Mouse (Mus musculus): ENCODE data around the gene Uox. TPM values are rescaled to one million over a fixed set of nuclear protein-coding genes. Genes with fewer than 3 reads are reported as not detected.

Uox gene
- total RNA-seq (2021): not detected
- long read RNA-seq, experiment 1: 0 reads
- long read RNA-seq, experiment 2: 0 reads

DNA sequence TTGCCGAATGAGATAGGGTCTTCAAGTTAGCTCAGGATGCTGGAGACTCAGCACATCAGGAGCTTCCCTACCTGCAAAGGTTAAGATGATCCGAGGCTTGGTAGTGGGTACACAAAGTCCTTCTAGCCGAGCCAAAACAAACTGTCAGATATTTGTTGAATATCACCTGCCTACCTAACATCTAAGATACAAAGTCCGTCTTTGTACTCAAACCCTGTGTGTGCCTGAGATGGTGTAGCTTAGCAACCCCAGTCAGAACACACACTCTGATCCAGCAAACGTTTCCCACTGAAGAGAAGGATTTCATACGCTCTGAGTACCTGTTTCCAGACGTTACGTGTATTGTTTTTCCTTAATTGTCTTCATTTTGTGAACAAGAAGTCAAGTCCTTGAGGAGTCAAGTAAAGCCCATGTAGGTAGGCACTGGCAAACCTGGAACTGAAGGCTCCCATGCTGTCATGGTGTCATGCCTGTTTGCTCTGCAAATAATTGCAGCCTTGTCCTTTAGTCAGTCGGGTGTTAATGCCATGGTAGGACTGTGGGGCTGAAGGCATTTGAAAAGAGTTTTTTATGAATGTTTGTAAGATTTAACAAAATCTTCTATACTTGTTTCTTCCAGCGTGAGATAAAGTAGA, at the start of gene Uox:
Gene Uox, plus strand, starts transcription at position 279 of the 635 bp plus-strand sequence.
- intact Hi-C loops (cut with DNase I): no loop called here
- no peak for DNase-seq

DNA sequence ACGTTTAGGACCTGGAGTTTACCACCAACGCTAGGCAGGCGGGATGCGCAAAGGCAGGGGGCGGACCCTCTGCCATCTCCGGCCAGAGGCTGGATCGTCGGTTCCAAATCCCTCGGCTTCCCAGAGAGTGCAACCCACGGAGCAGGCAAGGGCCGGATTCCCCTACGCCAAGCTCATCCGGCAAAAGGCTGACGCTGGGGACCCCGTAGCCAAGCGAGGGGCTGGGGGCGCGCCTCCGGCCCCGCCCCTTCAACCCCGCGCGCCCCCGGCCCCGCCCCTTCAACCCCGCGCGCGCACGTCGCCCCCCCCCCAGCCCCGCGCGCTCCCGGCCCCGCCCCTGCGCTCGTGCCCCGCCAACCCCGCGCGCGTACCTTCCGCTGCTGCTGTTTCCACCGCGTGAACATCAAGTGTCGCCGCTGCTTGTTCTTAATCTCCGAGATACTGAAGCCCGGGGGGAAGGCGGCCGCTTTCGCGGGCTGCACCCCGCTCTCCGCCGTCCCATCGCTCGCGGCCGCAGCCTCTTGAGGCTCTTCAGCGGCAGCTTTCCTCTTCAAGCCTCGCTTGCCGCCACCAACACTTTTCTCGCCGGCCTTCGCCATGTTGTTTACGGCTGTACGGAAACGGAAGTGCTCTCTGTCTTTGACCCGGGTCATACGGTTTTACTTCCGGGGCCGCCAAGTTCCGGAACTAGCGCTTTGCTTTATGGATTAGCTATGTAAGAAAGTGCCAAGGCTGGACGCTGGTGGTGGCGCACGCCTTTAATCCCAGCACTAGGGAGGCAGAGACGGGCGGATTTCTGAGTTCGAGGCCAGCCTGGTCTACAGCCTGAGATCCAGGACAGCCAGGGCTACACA, 49.2 kb upstream of the Uox start, which contains the start of gene Rpf1:
Gene Rpf1, minus strand, starts transcription at position 632 of the 854 bp plus-strand sequence.
- intact Hi-C loops (cut with DNase I): loop anchor here (2.0 to 5.0 kb wide), 2 partner anchors 20 to 119 kb away; partner anchors contain the start of gene Ssx2ip
- peak; percentile 83 to 90 for DNase-seq

DNA sequence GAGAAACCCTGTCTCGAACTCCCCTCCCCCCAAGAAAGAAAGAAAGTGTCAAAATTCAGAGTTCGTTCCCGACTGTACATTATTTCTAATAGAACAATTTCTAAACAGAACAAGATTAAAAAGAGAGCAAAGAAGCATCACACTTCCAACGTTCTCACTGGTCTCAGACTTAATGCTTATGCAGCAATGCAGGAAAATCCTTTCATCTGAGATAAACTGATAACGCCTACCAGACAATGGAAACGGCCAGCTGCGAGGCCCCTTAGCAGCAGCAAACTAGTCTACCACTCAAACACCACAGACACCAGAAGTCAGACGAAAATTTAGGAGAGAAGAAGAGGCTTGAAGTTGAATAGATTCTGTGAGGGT, 48.6 kb upstream of the Uox start:
- DNase-seq: no peak
- intact Hi-C loops (cut with DNase I): loop anchor here (2.0 to 5.0 kb wide), 2 partner anchors 21 to 119 kb away; partner anchors contain the start of gene Ssx2ip

DNA sequence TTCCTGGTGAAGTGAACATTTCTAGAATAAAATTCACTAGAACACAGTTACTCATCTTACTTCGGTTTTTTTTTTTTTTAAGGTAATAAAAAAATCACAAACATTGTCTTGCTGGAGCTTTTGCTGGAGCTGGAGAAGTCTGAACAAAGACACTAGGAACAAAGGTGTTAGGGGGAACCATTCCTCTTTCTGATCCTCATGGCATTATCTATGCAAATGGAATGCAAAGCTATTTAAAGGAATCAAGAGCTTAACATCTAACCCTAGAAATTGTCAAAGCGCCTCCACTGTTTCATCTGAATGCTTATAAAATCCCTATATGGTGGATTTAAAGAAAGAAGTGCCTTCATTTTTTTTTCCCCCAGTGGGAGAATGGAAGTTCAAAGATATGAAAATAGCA, 41.9 kb upstream of the Uox start:
- DNase-seq: no peak
- intact Hi-C loops (cut with DNase I): no loop called here

DNA sequence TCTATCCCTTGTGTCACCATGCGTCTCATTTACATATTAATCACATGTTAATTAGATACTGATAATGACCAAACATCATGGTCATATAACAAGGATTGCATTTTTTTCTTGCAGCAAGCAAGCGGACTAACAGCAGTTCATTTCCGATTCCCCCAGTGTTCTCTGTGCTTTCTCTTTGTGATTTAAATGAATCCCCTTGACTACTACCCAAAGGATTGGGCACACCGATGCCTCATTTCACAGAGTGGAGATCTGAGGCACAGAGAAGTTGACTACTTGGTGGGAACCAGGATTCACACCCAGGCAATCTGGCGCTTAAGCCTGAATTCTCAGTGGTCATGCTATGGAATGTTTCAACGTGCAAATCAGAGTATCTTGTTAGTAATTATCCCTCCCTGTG, 35.2 kb upstream of the Uox start:
- no peak for DNase-seq
- intact Hi-C loops (cut with DNase I): no loop called here

DNA sequence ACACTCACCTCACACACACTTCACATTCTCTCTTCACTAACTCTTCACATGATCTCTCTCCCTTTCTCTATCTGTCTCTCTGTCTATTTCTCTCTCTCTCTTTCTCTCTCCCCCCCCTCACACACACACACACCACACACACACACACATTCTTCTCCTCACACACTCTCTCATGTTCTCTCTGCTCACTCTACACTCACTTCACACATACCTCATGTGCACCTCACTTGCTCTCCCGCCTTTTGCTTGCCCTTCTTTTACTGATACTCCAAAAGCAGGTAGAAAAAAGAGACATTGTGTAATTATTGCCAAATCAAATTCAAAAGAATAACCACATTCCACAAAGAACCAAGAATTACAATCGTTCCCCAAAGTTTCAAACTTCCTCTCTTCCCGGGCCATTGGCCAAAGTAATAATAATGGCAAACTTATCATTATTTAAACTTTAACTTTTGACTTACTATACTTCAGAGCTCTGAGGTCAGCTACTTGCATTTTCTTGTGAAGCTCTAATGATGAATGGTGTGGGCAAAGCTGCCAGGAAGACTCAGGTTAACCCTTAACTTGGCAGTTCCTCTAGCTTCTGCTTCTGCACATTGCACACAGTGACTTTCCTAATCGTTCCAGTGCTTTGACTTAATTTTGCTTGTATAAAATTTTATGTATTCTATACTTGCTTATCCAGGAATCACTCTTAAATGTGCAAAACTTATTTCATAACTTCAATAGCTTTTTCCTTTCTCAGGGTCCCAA, 29.5 kb upstream of the Uox start:
- intact Hi-C loops (cut with DNase I): no loop called here
- DNase-seq: no peak

DNA sequence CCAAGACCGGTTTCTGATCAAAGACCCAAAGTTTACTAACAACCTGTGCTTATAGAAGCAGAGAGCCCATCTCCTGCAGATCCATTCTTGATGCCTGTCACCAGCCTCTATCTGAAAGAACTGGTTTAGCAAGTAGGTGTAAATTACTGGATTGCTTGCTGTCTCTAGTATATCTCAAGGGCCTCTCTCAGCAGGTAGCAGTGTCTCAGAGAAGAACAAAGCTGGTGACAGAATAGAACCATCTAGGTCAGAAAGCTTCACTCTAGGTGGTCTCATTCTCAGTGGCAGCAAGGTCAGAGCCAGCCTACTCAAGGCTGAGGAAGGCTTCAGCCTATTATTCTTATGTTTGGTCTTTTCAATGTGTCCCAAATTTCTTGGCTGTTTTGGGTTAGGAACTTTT, 26.6 kb upstream of the Uox start:
- DNase-seq: no peak
- intact Hi-C loops (cut with DNase I): no loop called here

DNA sequence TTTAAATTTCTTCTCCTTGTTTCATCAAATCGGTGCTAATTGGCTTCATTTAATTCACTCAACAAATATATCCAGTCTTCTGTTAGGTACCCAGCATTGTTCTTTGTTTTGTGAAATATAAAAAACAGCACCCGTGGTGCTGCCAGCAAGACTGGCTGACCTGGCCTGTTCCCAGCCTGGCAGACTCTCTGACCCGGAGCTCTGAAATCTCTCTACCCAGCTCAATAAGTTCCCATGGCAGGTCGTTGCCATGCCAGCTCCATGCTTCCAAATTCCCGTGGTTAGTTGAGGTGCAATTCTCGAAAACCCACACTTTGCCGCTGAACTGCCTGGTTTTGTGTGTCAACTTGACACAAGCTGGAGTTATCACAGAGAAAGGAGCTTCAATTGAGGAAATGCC, 15.4 kb upstream of the Uox start:
- intact Hi-C loops (cut with DNase I): no loop called here

DNA sequence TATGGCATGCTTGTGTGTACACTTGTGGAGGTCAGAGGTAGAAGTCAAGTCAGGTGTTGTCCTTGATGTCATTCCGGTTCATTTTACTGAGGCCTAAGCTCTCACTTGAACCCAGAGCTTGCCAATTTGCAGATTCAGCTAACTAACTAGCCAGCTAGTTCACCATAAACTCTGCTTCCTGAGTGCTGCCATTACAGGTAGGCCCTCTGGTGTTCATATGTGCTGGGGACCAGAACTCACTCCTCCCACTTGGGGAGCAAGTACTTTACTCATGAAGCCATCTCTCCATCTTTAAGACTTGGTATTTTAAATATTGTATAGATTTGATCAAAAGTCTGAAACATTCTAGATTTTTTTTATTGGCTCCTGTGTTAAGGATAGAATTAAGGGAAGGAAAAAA, 13.7 kb upstream of the Uox start:
- intact Hi-C loops (cut with DNase I): no loop called here

More for the DNA sequence above, 15.4 kb upstream of the Uox start:
- no peak for DNase-seq

DNA sequence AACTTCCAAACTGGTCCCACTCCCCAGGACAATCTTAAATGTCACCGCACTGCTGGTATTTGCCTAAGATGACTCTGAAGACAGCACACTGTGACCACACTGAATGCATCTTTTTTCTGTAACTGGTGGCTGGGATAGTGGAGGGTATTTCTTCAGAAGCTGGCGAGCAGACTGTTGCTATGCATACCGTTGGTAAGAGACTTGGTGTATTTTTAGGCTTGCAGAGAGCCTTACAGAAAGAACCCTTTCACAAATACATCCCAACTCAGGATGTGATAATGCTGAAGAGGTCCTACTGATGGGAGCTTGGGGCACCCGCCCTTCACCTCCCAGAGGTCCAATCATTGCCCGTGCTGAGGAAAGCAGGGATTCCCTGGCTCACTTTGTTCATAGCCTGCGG, 12.7 kb upstream of the Uox start:
- no peak for DNase-seq
- intact Hi-C loops (cut with DNase I): no loop called here

More for the DNA sequence above, 13.7 kb upstream of the Uox start:
- DNase-seq: no peak

DNA sequence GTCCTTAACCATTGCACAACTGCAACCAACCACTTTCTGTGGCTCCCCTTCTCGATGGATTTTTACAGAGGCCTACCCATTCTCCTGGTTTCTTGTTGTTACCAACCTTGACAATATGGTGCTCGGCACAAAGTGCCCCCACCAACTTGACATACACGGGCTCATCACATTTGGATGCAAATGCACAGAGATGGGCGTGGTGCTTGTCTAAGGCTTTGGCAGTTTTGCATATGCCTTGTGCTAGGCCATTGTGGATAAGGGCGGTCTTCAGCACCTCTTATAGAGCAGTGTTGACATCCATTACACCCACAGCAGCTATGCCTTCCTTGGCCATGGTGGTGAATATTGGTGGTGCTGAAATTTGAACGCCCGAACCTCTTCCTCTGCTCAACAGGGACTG, 7.3 kb upstream of the Uox start:
- no peak for DNase-seq
- intact Hi-C loops (cut with DNase I): loop anchor here (2.0 to 10.0 kb wide), 4 partner anchors 122 to 352 kb away; partner anchors contain the start of gene Samd13

DNA sequence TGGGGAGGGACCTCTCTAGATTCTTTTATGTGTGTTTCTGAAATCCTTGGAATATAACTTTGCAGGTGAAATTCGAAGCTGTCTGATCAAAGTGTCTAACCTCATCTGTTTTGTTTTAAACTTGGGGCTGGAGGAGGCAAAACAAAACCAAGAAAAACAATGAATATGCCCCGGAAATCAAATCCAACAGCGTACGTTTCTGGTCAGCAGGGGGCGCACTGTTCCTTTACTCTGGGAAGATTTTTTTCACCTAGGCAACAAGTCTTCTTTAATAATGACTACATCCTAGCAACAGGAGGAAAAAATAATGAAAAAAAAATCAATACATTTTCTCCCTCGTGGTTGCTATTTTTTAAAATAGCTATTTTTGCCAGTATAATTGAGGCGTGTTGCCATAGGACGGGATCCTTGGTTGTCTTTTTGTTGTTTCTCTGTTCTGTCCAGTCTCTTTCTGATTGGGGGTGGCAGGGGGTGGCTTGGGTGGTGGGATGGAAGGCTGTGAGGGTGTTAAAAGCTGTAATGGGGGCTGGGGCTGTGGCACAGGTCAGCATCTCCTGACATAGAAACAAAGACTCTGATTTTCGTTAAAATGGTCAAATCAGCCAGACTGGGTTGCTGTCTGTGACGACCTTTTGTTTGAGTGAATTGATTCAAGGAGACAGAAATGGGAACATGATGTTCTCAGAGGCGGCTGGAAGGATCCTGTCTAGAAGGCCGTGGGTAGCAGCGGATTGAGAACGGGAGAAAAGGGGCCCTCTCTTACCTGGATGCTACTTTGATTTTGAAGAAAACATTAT, 5.8 kb upstream of the Uox start:
- intact Hi-C loops (cut with DNase I): loop anchor here (5.0 to 10.0 kb wide), 2 partner anchors 120 to 217 kb away; partner anchors contain the start of gene Samd13
- DNase-seq: peak; percentile 77 to 87

DNA sequence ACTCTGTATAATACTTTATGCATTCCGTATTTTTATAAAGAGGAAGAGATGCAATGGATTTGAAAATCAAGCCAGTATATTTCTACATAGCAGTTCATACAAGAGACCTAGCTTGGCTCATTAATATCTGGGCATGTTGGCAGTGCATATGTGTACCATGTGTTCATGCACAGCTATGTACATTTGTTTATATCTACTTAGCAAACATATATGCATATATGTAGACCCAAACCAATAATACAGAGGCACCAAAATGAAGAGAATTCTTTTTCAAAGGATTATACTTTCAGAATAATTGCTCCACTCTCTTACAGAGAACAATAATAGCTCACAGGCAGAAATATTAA, 5.2 kb upstream of the Uox start:
- DNase-seq: no peak

DNA sequence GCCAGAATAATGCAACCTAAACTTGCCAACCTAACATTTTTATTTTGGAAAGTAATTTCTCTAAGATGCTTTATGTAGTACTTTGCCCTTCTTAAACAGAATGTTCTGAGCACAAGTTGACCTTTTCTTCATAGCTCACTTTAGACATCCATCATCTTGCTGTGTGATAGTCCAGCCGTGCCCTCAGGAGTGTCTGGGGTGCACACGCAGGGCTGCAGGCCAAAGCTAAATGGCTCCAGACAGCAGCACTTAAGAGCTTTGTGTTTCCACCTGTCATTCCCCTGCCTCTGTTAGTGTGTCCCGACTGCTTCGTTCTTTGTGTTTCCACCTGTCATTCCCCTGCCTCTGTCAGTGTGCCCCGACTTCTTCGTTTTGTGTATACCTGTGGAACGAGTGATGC, 2.9 kb upstream of the Uox start:
- DNase-seq: no peak
- intact Hi-C loops (cut with DNase I): loop anchor here (10.0 kb wide), 1 partner anchor 117 kb away; the partner anchor contains the start of gene Samd13

More for the DNA sequence above, 5.2 kb upstream of the Uox start:
- intact Hi-C loops (cut with DNase I): loop anchor here (10.0 kb wide), 1 partner anchor 120 kb away; the partner anchor contains the start of gene Samd13

DNA sequence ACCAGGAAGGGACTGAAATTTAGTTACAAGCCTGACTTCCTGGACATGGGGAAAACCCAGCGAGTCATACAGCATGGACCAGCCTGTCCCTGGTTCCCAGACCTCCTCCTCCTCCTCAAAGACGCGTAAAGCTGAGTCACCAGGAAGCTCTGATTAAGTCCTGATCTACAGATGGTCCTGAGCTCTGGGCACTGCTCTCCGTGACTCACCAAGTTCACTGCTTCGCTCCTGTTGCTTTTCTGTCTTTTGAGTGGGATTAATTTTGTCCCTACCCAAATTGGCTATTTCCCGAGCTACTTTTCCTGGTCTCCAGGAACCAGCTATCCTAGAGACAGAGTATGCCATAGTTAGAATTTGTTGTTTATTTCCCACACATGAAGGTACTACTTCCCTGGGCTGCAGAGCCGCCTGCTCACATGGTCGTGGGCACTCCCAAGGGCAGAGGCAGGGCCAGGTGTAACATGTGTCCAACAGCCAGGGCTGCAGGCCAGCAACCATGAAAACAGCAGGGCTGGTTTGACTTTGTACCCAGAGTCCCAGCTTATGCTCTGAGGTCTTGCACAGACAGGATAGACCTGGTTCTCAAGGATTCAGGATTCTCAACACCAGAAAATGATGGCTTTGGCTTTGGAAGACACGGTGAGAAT, 2.2 kb upstream of the Uox start:
- intact Hi-C loops (cut with DNase I): loop anchor here (10.0 kb wide), 1 partner anchor 117 kb away; the partner anchor contains the start of gene Samd13

DNA sequence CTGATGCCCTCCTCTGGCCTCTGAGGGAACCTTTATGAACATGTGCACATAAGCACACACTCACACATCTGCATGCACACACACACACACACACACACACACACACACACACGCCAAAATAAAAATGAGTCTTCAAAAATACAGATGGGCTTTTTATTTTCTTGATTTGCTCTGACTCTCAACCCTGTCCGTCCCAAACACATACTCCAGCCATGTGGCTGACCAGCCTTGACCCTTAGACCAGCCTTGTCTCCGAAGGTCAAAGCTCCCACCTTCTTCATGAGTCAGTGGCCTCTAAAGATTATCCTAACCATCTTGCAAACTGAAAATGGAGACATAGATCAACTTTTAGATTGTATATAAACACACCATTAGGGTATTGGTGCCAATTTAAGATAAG, 632 bp upstream of the Uox start:
- intact Hi-C loops (cut with DNase I): loop anchor here (10.0 kb wide), 1 partner anchor 115 kb away; the partner anchor contains the start of gene Samd13

More for the DNA sequence above, 2.2 kb upstream of the Uox start:
- no peak for DNase-seq

DNA sequence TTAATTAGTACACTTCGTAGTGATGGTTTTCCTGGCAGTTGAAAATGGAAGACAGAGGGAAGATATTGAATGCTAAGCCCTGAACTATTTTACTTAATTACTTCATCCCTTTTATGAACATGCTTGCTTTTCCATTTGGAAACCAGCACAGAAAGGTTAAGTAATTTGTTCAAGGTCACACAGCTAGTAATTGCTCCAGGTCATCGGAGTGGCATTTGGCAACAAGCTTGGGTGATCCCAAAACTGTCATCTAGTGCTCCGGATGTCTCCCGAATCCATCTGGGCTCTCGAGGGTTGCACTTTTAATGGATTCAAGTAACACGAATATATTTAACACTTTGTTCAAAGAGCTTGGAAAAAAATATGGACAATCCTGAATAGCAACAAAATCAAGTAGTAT, 713 bp downstream of the Uox start:
- no peak for DNase-seq
- intact Hi-C loops (cut with DNase I): no loop called here

More for the DNA sequence above, 632 bp upstream of the Uox start:
- DNase-seq: no peak

DNA sequence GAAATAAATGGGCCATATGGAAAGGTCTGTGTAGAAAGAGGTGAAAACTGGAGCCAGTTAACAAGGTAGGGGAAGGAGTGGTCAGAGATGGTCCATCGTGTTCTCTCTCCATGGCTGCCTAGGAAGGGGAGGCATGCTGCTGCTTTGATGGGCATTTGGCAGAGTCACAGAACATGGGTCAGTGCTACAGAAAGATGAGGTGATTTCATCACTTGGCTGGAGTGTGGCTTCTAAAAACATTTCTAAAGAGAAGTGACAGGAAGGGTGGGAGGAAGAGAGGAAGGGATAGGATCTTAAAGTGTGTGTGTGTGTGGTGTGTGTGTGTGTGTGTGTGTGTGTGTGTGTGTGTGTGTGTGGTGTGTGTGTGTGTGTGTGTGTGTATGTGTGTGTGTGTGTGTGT, 1.1 kb downstream of the Uox start:
- intact Hi-C loops (cut with DNase I): no loop called here
- DNase-seq: no peak

DNA sequence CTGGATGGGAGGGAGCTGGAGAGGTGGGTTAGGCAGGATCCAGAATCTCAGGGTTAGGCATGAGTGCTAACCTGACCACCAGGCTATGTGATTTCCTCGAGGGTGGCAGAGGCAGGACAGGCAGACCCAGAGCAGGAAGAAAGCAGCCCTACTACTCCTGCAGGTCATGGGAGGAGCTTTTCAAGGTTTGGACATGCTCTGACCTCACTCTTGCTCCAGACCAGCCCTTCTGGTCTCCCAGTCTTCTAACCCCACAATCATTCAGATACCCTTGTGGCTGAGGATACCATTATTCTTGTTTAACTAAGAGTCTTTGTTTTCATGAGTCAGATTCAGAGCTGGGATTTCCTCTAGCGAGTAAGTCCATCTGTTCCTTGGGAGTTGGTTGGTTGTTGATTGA, 7.4 kb downstream of the Uox start:
- intact Hi-C loops (cut with DNase I): no loop called here
- DNase-seq: no peak

All from heart, postnatal 14 days (tissue).